Mouse (Mus musculus): Measurements from ENCODE around the gene Usp49.

Gene Usp49

GRCm38 (mm10) chr17:47721183-47721582 is 90.7 kb downstream of the Usp49 start:
- intact Hi-C loops (cut with DNase I) = no loop called here

DNA sequence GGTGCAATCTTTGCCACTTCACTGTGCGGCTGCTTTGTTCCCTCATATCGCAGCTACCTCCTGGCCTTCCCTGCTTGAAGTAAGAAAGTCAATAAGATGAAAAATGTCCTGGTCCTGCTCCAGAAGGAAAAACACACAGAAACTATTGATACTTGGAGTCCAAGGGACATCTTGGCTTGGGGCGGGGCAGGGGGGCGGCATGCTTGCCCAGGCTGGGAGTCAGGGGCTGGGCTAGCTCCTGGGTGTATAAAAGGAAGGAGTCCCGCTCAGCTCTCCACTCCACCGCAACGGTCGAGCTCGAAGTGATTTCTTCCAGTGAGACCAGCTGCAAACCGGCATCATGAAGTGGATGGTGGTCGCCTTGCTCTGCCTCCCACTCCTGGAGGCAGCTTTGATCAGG is 96.1 kb downstream of the Usp49 start, which contains the start of gene Pgc:
Pgc (plus strand) TSS at position 277 of the 400 bp plus-strand sequence.
- intact Hi-C loops (cut with DNase I) = no loop called here

GRCm38 (mm10) chr17:47730633-47731575 is 100.4 kb downstream of the Usp49 start:
- intact Hi-C loops (cut with DNase I) = no loop called here

DNA sequence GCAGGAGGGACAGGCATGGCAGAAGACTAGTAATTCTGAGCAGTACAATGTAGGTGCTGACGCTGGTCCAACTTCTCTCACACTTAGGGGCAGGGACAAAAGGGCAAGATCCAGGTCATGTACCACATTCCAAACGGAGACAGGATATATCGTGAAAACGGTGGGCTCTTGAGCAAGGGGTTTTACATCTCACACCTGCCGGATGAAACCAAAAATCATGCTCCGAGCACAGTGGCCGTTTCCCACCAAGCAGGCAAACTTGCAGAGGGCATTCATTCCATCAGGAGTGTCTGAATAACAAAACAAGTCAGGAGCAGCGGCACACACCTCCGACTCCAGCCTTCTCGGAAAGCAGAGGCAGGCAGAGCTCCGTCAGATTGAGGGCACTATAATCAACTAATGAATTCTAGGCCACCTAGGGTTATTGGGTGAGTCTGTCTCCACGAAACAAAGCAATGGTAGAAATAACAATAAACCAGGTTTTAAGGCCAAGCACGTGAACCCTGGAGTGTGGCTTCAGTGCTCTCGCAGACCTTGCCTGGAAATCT is 105.1 kb downstream of the Usp49 start:
- intact Hi-C loops (cut with DNase I) = no loop called here

Data from adrenal gland (tissue).